Mouse (Mus musculus): Measurements from ENCODE around the gene Slc6a2.

The Slc6a2 gene

DNA sequence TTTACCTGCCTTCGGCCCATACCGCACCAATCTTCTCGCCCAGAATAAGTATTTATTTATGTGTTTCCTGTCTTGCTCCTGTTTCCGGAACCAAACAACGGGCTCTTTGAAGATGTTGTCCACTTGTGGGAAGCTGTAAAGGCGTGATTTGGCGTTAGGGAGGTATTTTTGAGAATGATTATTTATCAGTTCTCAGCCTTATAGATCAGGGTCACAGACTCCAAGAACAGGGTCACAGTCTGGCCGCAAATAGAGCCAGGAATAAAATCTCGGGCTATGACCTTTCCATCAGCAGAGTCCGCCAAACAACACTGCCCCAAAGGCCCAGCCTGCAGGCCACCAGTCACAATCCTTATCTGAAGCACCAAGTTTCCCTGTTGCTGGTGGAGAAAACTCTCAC, at the start of gene Slc6a2:
TSS of gene Slc6a2 (plus strand) at position 301 of the 400 bp plus-strand sequence.
- no peak for DNase-seq (ENCODE audit: extremely low spot score)

DNA sequence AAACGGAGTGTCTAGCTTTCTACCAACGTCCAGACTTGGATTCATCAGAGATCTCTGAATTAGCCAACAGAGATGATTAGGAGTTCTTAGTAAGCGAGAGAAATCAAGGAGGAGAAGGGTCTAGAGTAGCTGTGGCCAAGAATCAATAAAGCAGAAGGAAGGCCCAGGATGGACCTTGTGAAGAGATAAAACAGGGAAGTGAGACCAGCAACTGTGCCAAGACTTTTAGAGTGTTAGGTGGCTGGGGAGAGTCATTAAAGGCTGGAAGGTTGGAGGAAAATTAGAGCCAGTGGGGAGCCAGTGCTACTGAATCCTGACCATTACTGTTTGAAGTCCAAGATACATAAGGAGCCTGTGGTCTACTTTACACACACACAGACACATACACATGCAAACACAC, 48.4 kb upstream of the Slc6a2 start:
- DNase-seq (ENCODE audit: extremely low spot score) = no peak

DNA sequence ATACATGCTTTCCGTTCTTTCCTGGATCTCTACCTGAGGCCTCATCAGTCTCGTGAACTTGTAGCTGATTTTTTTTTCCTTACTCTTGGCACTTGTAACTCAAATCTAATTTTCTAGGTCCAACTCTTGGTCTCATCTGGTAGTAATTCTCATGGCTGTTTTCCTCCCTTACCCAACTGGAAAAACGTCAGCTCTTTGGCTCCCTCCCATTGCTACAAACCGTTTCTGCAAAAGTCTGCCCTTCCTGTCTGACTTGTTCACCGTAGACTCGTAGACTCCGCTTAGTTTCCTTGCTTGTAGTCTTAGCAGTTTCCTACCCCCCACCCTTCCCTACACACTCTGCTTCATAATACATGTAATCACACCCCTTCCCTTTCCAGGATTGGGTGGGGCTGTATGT, 46.5 kb upstream of the Slc6a2 start:
- no peak for DNase-seq (ENCODE audit: extremely low spot score)

DNA sequence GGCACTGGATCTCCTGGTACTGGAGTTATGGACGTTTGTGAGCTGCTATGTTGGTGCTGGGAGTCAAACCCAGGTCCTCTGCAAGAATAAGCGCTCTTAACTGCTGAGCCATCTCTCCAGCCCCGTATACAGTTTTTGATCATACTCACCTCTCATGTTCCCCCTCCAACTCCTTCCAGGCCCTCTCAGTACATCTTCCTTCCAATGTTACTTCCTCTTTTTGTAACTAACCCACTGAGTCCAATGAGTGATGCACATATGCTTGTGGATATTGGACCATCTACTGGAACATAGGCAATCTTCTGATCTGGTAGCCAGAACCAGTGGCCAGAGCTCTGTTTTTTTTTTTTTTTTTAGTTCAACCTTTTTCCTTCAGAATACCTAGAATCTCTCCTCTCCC, 43.8 kb upstream of the Slc6a2 start:
- no peak for DNase-seq (ENCODE audit: extremely low spot score)

DNA sequence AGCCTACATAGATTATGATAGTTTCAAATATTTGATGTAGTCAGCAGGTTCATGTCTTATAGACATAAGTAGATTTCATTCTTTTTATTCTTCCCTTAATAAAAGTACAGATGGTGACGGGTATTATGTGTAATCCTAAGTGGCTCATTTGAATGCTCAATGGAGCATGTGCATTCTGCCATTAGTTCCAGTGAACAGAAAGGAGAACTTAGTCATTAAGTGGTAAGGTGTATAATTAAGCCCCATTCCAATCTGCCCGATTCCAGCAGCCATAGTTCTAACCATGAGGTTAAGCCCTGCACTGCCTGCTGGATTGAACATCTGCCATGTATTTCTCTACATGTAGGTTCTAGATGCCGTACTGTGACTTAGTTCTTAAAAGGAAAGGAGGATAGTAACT, 38.1 kb upstream of the Slc6a2 start:
- no peak for DNase-seq (ENCODE audit: extremely low spot score)

DNA sequence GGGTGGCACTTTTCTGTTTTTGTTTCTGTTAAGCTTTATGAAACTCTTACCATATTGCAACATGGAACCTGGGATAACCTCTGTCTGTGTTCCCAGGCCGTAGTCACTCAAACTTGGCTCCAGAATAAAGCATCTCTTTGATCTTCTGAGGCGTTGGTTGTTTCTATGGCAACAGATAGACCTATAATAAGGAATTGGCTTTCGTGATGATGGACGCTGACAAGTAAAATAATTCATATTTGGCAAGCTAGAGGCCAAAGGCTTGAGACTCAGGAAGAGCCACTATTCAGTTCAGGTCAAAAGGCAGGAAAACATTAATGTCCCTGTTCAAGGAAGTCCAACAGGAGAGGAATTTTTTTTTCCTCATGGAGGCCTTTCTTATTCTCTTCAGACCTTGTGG, 30.9 kb upstream of the Slc6a2 start:
- no peak for DNase-seq (ENCODE audit: extremely low spot score)

DNA sequence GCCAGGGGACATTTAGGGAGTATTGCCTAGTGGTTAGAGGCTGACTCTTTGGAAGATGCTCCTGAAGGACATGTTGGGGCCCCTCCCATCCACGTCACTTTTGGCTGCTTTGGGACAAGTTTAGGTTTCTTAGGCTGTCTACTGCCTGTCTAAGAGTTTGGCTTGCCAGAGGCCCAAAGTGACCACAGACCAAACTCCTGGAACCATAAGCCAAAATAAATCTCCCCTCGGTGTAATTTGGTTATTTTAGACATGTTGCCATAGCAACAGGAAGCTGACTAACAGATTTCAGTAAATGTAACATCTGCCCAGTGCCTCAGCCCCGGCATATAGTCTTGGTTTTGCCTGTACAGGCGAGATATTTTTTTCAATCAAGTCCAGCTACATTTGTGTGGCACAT, 21.8 kb upstream of the Slc6a2 start:
- DNase-seq (ENCODE audit: extremely low spot score) = no peak

DNA sequence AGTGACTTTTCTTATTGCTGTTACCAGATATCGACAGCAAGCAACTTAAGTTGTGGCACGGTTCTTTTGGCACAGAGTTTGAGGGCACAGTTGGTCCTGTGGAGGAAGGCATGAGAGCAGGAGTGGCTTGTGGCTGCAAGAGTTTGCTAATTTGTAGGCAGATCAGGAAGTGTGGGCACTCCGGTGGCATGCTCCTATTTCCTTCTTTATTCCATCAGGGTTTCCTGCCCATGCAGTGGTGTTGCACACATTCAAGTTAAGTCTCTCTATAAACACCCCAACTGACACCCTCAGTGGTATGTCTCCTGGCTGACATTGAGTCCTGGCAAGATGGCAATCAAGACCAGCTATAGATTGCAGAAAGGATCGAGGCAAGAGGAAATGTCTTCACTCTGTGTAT, 10.8 kb upstream of the Slc6a2 start:
- DNase-seq (ENCODE audit: extremely low spot score) = no peak

DNA sequence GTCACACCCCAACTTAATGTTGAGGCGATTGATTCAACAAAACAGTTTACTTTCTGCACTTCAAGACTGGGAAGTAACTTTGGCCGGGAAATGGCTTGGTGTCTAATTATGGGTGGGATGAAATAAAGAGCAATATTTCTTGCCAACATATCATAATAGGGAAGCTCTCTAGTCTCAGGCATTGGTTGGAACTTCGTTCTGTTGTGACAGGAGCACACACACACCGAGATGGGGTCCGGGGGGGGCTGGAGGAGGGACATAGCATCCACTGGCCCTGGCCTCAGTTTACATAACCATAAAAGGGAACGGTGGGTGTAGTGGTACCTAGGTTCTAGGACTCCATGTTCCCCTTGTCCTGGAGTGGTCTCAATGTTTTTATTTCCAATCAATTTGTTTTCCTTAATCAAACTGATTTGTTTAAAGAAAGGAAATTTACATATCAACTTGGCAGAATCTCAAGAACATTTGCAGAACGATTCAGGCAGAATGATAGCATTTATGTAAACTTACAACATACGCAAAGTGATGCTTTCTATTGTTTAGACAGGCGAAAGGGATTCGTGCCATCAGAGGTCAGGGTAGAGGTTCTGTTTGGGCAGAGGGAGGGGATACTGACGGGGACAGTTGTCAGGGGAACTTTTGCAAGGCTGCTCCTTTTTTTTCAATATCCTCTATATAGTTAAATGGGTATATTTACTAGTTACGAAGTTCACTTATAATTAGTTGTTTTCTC, 9.1 kb upstream of the Slc6a2 start:
- DNase-seq (ENCODE audit: extremely low spot score) = no peak

DNA sequence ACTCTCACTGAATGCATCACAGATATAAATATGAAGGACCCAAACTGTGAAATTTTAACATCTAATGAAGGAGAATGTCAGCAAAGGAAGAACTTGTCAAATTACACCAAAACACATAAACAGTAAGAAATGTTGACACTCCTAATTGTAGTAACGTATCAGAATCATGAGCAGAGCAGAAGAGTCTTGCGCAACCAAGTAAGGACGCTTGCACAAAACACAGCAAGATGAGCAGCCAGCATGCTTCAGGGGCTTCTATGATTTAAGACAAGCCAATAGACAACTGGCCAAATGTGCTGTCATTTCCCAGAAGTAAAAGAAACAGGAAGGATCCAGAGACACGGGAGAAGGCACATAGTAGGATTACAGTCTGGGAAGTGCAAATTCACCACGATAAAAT, 5.8 kb upstream of the Slc6a2 start:
- DNase-seq (ENCODE audit: extremely low spot score) = no peak

DNA sequence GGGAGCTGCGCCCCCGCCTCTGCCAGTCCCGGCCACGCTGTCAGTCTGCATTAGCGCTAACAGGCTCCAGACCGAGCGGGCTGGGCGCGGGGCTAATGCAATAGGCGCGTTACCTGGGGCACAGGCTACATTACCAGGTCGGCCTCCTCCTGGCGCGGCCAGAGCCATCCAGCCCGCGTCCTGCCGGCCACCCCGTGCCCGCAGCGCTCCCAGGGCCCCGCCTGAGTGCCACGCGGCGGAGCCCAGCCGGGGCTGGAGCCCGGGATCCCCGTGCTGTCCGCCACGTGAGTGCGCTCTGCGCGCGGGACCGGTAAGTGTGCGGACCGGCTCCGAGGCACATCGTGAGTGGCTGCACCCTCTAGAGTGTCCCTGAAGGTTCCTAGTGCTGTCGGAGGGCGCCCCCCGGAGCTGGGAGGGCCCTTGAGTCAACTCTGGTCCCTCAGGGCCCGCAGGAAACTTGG, 602 bp downstream of the Slc6a2 start:
- peak; percentile 40 for DNase-seq (ENCODE audit: extremely low spot score)

DNA sequence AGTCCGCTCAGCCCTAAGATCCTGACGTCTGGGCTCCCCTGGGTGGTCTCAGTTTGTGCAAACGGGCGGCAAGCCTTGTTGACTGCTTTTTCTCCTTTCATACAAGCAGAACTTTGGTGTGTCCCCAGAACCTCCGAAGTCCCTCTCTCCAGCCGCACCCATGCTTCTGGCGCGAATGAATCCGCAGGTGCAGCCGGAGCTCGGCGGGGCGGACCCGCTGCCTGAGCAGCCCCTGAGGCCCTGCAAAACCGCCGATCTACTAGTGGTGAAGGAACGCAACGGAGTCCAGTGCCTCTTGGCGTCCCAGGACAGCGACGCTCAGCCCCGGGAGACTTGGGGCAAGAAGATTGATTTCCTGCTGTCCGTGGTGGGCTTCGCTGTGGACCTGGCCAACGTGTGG, 1.2 kb downstream of the Slc6a2 start:
- DNase-seq (ENCODE audit: extremely low spot score) = peak; percentile 13

DNA sequence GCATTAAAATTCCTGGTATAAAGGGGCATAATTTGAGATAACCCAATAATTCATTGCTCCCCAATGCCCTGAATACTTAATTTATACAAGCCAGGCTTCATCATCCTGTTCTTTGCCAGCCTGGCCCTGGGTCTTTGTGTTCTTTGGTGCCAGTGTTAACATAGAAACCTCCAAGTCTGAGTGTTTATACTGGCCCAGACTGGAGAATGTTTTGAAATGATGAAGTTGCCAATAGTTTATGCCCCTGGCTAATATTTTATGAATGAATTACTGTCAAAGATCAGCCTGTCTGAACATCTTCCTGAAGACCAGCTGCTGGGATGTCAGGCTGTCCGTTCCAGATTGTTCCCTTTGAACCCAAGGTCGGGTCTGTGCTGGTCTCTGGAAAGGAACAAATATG, 4.7 kb downstream of the Slc6a2 start:
- no peak for DNase-seq (ENCODE audit: extremely low spot score)

DNA sequence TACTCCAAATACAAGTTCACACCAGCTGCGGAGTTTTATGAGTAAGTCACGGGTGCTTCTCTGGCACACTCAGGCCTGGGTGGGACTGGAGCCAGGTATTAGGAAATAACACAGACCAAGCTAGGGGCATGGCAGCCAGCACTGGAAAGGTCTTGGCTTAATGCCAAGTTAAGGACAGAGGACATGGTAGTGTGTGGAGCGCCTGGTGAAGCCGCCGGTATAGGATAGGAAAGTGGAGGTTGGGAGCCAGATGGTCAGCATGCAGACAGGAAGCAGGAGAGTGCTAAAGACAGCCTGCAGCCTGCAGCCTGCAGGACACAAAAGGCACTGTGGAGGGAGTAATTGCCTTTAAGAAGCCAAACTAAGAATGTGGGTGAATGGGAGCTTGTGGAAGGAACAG, 13.1 kb downstream of the Slc6a2 start:
- no peak for DNase-seq (ENCODE audit: extremely low spot score)

DNA sequence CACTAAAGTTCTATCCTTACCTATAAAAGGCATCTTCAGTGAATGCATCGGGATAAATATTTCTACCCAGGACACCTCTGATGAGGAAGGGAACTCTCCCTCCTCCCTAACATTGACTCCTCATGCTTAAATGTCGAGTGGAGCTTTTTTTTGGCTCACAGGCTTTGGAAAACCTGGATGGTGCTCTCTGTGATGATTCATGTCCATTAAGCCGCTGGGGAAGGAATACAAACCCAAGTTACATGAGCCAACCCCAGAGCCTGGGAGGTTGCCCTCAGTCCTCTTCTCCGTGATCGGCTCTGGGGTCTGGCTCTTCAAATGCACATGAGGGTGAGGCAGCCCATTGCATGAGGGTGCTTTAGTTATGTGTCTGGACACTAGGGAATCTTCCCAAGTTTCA, 16.8 kb downstream of the Slc6a2 start:
- DNase-seq (ENCODE audit: extremely low spot score) = no peak

DNA sequence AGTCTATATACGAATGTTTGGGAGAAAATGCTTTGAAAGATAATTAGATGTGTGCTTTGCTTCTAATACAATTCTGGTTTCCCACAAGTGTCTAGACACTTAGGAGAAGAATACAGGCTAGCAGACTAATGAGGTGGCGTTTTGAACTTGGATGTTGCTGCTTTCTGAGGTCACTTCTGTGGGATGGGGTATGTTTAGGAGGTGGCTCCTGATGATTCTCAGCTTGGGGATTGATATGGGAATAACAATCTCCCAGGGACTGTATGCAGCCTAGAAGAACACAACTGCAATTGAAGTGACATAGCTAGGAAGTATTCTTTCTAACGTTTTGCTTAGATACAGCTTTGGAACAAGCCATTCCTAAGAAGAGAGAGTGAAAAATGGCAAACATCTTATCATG, 22.6 kb downstream of the Slc6a2 start:
- no peak for DNase-seq (ENCODE audit: extremely low spot score)

DNA sequence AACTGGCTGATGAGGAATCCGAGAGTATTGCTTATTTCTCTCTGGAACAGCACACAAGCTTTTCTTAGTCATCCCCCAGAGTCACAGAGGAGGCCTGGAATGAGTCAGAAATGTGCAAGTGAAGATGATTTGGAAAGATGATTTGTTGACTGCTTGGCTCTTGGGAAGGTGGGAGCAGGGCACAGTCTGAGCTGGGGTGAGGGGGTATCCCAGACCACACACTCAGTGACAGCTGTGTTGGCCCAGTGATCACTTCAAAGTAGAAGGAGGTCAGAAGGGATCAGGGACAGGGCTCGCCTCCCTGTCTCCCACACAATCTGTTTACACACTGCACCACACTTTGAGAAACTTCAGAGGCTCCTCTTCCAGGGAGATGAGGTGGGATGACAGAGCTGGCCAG, 24.5 kb downstream of the Slc6a2 start:
- DNase-seq (ENCODE audit: extremely low spot score) = no peak

DNA sequence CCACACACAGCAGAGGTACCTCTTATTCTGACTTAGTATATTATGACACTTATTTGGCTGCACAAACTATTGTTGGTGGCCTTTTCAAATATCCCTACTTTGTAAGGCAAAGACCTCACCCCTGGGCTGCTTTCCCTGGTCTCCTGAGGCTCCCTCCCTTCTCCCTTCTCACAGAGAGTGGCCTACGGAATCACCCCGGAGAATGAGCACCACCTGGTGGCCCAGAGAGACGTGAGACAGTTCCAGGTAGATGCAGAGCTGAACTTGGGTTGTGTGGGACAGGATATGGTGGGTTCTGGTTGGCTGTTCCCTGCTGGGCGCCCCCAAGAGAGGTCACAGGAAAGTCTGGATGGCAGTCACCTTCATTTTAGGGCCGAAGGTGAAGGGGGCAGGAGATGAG, 37.0 kb downstream of the Slc6a2 start:
- DNase-seq (ENCODE audit: extremely low spot score) = peak; percentile 20

DNA sequence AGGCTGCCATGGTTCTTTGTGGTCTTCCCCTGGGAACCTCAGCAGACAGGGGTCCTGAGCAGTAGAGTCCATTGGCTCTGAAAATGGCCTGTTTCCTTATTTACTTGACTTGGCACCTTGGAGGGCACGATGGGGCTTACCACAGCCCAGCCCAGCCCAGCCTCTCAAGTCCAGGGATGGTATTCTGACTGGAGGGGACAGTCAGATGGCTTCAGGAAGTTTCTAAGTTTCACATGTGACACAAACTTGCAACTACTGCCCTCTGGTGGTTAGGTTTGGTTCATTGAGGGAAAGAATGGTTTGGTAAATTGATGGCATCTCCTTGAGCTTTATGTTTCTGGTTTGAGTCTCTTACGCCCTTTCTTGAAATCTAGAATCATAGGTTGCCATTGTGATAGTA, 38.7 kb downstream of the Slc6a2 start:
- peak; percentile 48 for DNase-seq (ENCODE audit: extremely low spot score)

DNA sequence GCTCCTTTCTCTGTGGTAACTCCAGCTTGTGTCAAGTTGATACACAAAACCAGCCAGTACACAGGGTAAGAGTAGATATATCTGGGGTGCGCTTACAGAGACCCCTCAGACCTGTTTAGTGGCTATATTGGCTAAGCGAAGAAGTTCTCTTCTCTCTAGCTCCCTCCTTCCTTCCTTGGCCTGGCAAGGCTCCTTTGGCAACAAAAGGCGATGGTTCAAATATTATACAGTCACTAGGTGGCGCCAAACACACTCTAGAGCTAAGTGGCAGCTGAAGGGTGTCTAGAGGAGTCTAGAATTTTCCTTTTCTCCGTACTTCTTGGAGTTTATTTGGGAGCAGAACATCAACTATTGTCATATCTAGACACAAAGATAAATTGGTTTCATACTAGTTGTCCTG, 50.4 kb downstream of the Slc6a2 start:
- peak; percentile 64 for DNase-seq (ENCODE audit: extremely low spot score)

DNA sequence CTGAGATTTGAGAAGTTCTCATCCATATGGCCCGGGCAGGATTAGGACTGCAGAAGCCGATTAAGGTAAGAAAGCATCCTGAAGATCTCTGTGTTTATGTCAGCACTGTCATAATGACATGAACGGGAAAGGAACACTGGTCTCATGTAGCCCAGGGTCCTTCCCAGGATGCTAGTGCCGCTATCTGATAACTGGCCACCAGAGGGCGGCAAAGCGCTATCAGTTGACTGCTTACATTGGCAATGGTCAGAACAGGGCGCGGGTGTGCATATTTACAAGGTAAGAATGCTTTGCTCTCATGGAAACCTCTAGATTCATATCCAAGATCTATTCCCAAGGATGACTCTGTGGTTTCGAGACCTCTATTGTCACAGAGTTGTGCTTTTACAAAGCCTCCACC, 51.6 kb downstream of the Slc6a2 start:
- DNase-seq (ENCODE audit: extremely low spot score) = peak; percentile 82

DNA sequence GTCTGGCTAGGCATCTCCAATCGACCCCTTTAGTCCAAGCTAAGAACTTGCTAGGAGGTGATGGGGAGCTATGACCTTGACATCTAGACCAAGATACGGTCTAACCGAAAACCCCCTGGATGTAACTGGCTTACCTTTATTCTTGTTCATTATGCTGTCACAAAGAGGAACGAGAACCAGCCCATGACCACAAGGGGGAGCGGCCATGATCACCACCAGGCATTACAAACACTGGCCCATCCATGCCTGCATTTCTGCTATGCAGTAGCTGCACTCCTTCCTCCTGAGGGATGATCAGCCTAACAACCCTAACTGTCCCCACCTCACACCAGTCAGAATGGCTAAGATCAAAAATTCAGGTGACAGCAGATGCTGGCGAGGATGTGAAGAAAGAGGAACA, 52.3 kb downstream of the Slc6a2 start:
- peak; percentile 10 for DNase-seq (ENCODE audit: extremely low spot score)

DNA sequence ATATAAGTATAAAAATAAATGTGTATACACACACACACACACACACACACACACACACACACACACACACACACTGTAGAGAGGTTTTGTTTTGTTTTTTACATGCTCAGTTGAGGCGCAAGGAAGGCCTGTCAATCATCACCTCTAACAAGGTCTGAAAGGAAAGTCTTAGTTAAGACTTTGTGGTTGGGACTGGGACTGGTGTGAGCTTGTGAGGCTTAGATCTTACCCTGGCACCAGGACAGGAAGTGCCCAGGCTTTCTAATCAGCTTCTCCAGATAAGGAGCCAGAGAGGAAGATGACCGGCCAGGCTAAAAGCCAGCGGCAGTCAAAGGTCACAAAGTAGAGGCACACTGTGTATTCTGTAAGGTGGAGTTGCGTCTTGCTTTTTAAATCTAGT, 54.4 kb downstream of the Slc6a2 start:
- no peak for DNase-seq (ENCODE audit: extremely low spot score)

DNA sequence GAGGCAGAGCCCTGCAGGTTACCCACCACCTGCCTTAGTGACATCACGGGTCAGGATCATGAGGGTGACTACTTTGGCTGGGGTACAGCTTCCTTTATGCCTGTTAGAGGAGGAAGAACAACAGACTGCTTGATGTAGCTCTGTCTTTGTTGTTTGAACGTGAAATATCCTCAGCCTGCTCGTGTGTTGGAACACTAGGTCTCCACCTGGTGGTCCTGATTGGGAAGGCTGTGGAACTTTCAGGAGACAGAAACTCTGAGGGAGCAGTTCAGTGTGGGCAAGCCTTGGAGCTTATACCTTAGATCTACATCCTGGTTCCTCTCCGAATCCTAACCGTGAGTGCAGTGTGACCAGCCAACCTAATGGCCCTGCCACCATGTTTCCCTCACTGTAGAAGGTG, 61.9 kb downstream of the Slc6a2 start:
- DNase-seq (ENCODE audit: extremely low spot score) = no peak
